Mouse (Mus musculus): ENCODE results near the gene Axin1.
"Not testable (repeated sequence)": the region's sequence is repeated elsewhere in the genome, so short reads cannot be mapped to it uniquely, and the experiment has no call there.

- TF ChIP-seq CTCF (IDR thresholded peaks at IDR 0.05; ENCODE audit: borderline replicate concordance, insufficient read depth, low read depth, low read length); POLR2A (IDR thresholded peaks at IDR 0.05; ENCODE audit: borderline replicate concordance, insufficient read depth, low read length): not testable (repeated sequence)
These were observed 36.8 kb downstream of the Axin1 start for GRCm38 (mm10) chr17:26175248-26175647.

All from cerebellum, adult 2 months (tissue).